ENCODE assay signal across 10 mouse cellular contexts in the genomic region with DNA sequence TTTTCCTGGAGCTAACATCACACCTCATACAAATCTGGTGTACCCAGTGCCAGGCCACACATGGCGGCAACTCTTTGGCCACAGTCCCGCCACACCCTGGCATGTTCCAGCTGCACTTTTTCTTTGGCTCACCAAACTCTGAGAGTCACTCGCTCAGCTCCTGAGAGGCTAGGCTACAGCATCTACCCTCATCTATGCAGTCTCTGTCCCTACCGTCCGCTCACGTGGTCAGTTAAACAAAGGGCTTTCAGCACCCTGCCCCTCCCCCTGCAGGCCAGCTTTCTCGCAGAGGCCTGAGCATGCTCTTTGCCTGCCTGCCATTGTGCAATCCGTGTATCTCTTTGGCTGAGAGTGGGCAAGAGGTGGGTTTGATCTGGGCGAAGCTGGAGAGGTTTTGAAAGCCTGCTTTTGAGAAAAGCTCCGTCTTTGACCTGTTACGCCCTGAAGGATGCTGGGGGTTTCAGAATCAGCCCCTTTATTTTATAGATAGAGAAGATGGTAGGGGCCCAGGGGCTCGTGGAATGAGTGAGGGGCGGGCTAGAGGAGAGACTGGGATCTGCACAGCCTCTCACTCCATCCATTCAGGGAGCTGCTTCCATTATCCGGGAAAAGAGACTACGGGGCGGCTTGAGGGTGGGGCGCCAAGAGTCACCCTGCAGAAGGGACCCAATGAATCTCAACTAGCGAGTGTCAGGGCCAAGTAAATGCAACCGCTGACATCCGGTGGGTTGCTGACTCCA.
DNase-seq lines count a peak whose midpoint lies in the region; ATAC-seq and TF ChIP-seq lines count a peak whose summit lies in the region.
"Had no signal": no experiment of that assay in that cellular context is flagged by ENCODE, and none has a peak within 500 bp of the region (broad histone marks: within the 10 kb centered on the region; RNA-seq: fewer than 3 reads in every experiment).

No protein-coding gene starts in this region.

- H3K4me1 ChIP-seq in ES-E14 (ENCODE audit: control insufficient read depth in 2 of 2, insufficient read depth in 2 of 2, low read length in 2 of 2, poor library complexity in 1 of 2), result peaks cover 2 to 15% of the 10 kb centered on the region in 2 experiments; a peak in 2 of 4 replicates
- H3K4me1 ChIP-seq in cerebellum, adult 2 months (ENCODE audit: control insufficient read depth, insufficient read depth, low read length), result no peaks in the 10 kb centered on the region; the same call in 1 of the 2 replicates
- peaks cover 6% of the 10 kb centered on the region; the same call in 1 of the 2 replicates for H3K4me1 ChIP-seq in hindbrain, embryonic 11.5 days (replicated peaks; ENCODE audit: control insufficient read depth, insufficient read depth, low read length)
- H3K4me1 ChIP-seq in heart, embryonic 11.5 days (ENCODE audit: control insufficient read depth, insufficient read depth, low read length), result peaks cover 2% of the 10 kb centered on the region; the same call in 1 of the 2 replicates

- 41% methylated on average over 20 of the region's 20 CpGs for WGBS in cerebellum, adult 2 months
- WGBS in hindbrain, embryonic 11.5 days, result 35% methylated on average over 20 of the region's 20 CpGs
- WGBS in heart, embryonic 11.5 days (ENCODE audit: insufficient replicate concordance), result 40% methylated on average over 20 of the region's 20 CpGs

- peak overlapping the region in 1 of 2 experiments; percentile 28; a peak in 1 of 4 replicates for H3K4me3 ChIP-seq in ES-E14 (ENCODE audit: insufficient read depth in 1 of 2, low read depth in 1 of 2, low read length in 2 of 2, poor library complexity in 1 of 2, severe bottlenecking in 1 of 2)
- H3K4me3 ChIP-seq in cerebellum, adult 2 months (replicated peaks; ENCODE audit: insufficient read depth, low read depth, low read length), result no peak overlapping the region
- no peak overlapping the region for H3K4me3 ChIP-seq in hindbrain, embryonic 11.5 days (ENCODE audit: low read depth, low read length)
- no peak overlapping the region for H3K4me3 ChIP-seq in heart, embryonic 11.5 days (ENCODE audit: low read depth, low read length)
- H3K4me3 ChIP-seq: heart, embryonic 13.5 days; limb, embryonic 15.5 days had no signal

- H3K27ac ChIP-seq in ES-E14 (ENCODE audit: insufficient read depth, low read depth, low read length, poor library complexity, severe bottlenecking), result no peak overlapping the region
- H3K27ac ChIP-seq in cerebellum, adult 2 months (ENCODE audit: insufficient read depth, low read length), result no peak overlapping the region
- H3K27ac ChIP-seq in hindbrain, embryonic 11.5 days (ENCODE audit: low read depth, low read length), result peak overlapping the region; percentile 81
- H3K27ac ChIP-seq in heart, embryonic 11.5 days (ENCODE audit: low read depth, low read length), result no peak overlapping the region
- H3K27ac ChIP-seq: heart, embryonic 13.5 days; limb, embryonic 15.5 days had no signal

- H3K4me2 ChIP-seq in hindbrain, embryonic 11.5 days (replicated peaks; ENCODE audit: low read depth, low read length), result no peak overlapping the region
- H3K4me2 ChIP-seq in heart, embryonic 11.5 days, result no peak overlapping the region
- H3K4me2 ChIP-seq: heart, embryonic 13.5 days; limb, embryonic 15.5 days had no signal

- peak; percentile 90 for ATAC-seq in hindbrain, embryonic 11.5 days (ENCODE audit: low FRiP score)
- no peak for ATAC-seq in heart, embryonic 11.5 days (replicated peaks; ENCODE audit: insufficient number of reproducible peaks, low FRiP score, low TSS enrichment)

- H3K9me3 ChIP-seq in ES-E14 (ENCODE audit: control insufficient read depth, insufficient read depth, low read depth, low read length), result no peaks in the 10 kb centered on the region
- H3K9me3 ChIP-seq in hindbrain, embryonic 11.5 days (ENCODE audit: control insufficient read depth, low read length), result no peaks in the 10 kb centered on the region
- H3K9me3 ChIP-seq in heart, embryonic 11.5 days (replicated peaks; ENCODE audit: control insufficient read depth, low read length), result no peaks in the 10 kb centered on the region; the same call in 1 of the 2 replicates
- H3K9me3 ChIP-seq: limb, embryonic 15.5 days had no signal

- H3K27me3 ChIP-seq in cerebellum, adult 2 months (ENCODE audit: control insufficient read depth, insufficient read depth, low read length), result no peaks in the 10 kb centered on the region
- H3K27me3 ChIP-seq in hindbrain, embryonic 11.5 days (ENCODE audit: control insufficient read depth, insufficient read depth, low read length), result no peaks in the 10 kb centered on the region
- peaks cover 10% of the 10 kb centered on the region; the same call in 1 of the 2 replicates for H3K27me3 ChIP-seq in heart, embryonic 11.5 days (ENCODE audit: control insufficient read depth, insufficient read depth, low read length)

- in situ Hi-C loops in ES-E14 (cut with MboI; ENCODE audit: low sequenced_read_pairs in 2 of 2, unreplicated experiment in 2 of 2), result no loop called here

- H3K9ac ChIP-seq in ES-E14 (ENCODE audit: insufficient read depth, low read depth, low read length, poor library complexity, severe bottlenecking), result peak overlapping the region; percentile 34; the same call in 1 of the 2 replicates
- H3K9ac ChIP-seq in hindbrain, embryonic 11.5 days (ENCODE audit: low read depth, low read length), result peak overlapping the region; percentile 32
- H3K9ac ChIP-seq in heart, embryonic 11.5 days (ENCODE audit: low read depth, low read length), result no peak overlapping the region
- H3K9ac ChIP-seq: heart, embryonic 13.5 days; limb, embryonic 15.5 days had no signal

- DNase-seq in ES-E14 (ENCODE audit: low read depth, low spot score), result no peak
- peak; percentile 42 to 46 for DNase-seq in cerebellum, adult 2 months
- peak; percentile 89 for DNase-seq in hindbrain, embryonic 11.5 days (ENCODE audit: low spot score)
- peak; percentile 64 for DNase-seq in lung, postnatal 36 days
- DNase-seq in thymus, adult 18-20 months, result no peak
- DNase-seq in gastrocnemius, postnatal 25 days, result no peak
- DNase-seq in ovary, adult 18-20 months (ENCODE audit: low spot score), result no peak

- H3K36me3 ChIP-seq in ES-E14 (ENCODE audit: control insufficient read depth, insufficient read depth, low read length, poor library complexity, severe bottlenecking), result no peaks in the 10 kb centered on the region
- no peaks in the 10 kb centered on the region for H3K36me3 ChIP-seq in hindbrain, embryonic 11.5 days (ENCODE audit: control insufficient read depth, insufficient read depth, low read length)
- H3K36me3 ChIP-seq in heart, embryonic 11.5 days (ENCODE audit: control insufficient read depth, insufficient read depth, low read length), result no peaks in the 10 kb centered on the region
- H3K36me3 ChIP-seq: heart, embryonic 13.5 days; limb, embryonic 15.5 days had no signal

- no peak for TF ChIP-seq CTCF in cerebellum, adult 2 months (IDR thresholded peaks at IDR 0.05; ENCODE audit: borderline replicate concordance, insufficient read depth, low read depth, low read length)

- TF ChIP-seq POLR2A in cerebellum, adult 2 months (IDR thresholded peaks at IDR 0.05; ENCODE audit: borderline replicate concordance, insufficient read depth, low read length), result no peak

TF ChIP-seq in ES-E14, 5 proteins besides CTCF, POLR2A, EP300 and RAD21:
- TF ChIP-seq ZNF384 (IDR thresholded peaks at IDR 0.05; ENCODE audit: low read depth, low read length), result no peak
- TF ChIP-seq CHD2 (IDR thresholded peaks at IDR 0.05; ENCODE audit: low read depth, low read length), result no peak
- TF ChIP-seq ZC3H11A (IDR thresholded peaks at IDR 0.05; ENCODE audit: borderline replicate concordance, low read depth, low read length), result no peak
- no peak for TF ChIP-seq MAFK (IDR thresholded peaks at IDR 0.05; ENCODE audit: insufficient read depth, low read depth, low read length)
- no peak for TF ChIP-seq HCFC1 (IDR thresholded peaks at IDR 0.05; ENCODE audit: borderline replicate concordance, insufficient read depth, low read length)

Comparison
In these comparisons a context has a peak if more than half of its experiments do, and no peak if none do; other contexts are left out.
1. DNase-seq: peak in cerebellum, adult 2 months (2 of 2), hindbrain, embryonic 11.5 days (single experiment) and lung, postnatal 36 days (single experiment); none in ES-E14 (single experiment), thymus, adult 18-20 months (0 of 2), gastrocnemius, postnatal 25 days (single experiment) and ovary, adult 18-20 months (single experiment).